Mouse (Mus musculus) c-Kit-positive CD71-positive TER-119-negative erythroid progenitor cells, embryonic 14.5 days (primary cell): ENCODE measurements around the gene Chl1.

ENCODE experiments used
- DNase-seq: peaks from one replicate; pipeline ENCODE4 v3.0.0-alpha.2; 2013; ENCODE audit warnings: low read depth

Gene Chl1

GRCm38 (mm10) chr6:103510392-103511289, at the start of gene Chl1:
TSS of gene Chl1 (plus strand) at chr6:103510586.
- no peak for DNase-seq

DNA sequence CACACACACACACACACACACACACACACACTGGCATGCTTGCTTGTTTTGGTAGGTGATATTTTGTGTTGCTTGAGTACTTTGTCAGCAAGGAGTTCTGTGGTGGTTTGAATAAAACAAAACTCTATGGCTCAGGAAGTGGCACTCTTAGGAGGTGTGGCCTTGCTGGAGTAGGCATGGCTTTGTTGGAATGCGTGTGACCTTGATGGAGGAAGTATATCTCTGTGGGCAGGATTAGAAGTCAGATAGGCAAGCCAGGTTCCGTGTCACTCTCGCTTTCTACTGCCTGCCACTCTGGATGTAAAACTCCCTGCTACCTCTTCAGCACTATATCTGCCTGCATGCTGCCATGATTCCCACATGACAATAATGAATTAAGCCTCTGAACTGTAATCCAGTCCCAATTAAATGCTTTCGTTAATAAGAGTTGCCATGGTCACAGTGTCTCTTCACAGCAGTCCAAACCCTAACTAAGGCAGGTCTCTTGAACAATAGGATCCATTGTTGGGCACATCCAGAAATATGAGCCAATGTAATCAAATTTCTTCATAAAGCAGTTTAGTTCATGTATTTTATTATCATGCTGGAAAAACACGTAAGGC, 44.8 kb upstream of the Chl1 start:
- no peak for DNase-seq

GRCm38 (mm10) chr6:103473316-103473715, 37.1 kb upstream of the Chl1 start:
- no peak for DNase-seq

DNA sequence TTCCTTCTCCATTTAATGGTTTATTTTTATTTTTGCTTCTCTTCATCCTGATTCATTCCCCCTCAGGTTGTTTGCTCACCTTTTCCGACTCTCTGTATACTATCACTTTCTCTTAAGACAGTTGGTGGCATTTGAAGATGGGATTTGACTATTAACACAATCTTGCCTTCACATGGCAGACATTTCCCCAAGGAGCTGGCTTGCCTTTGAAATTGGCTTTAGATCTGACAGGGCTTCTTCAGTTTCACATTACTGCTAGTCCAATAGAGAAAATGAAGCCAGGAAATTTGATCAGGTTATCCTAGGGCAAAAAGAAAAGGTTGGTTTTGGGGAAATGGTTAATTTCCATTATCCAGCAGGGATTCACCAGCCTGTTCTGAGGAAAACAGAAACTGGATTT, 23.2 kb upstream of the Chl1 start:
- no peak for DNase-seq

- no peak for DNase-seq
These were observed 12.0 kb upstream of the Chl1 start for GRCm38 (mm10) chr6:103498404-103498803.

DNA sequence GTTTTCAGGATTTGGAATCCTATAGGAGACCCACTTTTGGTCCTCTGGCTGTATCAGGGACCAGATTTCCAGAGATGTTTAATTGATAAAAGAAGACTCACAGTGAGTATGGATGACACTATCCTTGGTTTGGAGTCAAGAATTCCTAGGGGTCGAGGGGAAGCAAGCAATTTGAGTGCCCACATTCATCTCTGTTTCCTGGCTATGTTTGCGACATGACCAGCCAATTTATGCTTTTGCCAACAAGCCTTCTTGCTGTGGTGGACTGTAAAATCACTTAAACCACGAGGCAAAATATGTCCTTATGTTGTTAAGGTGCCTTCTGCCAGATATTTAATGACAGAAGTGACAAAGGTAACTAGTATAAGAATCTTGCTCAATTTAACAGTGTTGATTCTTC, 6.3 kb upstream of the Chl1 start:
- no peak for DNase-seq

DNA sequence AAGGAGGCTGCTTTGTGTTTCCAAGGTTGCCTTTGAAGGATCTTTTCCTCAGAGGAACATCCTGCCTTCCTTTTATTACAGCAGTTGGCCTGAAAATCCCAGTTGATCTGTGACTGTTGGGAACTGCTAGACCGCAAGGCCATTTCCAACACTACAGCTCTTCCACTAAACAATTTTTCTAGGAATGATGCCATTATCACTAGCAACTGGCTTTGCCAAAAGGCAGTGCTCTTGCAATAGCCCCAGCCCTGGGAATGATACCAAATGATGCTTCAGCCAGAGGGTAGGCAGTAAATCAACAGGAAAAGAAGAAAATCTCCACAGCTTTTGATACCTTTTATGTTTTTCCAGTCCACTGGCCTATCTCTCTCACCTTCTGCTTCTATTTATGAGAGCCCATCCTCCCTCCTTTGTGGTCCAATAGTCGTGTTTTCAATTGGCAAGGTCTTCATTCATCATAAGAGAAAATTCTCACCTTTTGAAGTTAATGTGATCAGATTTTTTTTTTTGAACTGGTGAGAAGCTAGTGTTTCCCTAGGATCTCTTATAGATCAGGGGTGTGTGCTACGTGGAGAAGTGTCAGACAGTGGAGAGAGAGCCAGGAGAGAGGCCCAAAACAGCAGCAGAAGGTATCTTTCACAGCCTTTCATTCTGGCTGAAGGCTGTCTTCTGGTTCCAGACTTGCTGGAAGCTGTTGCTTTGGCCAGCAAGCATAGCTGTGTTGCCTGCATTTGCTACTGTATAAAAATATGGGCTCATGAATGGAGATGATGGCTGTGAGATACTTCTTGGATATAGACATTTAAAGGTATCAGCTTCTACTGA, 2.4 kb upstream of the Chl1 start:
- DNase-seq, result no peak

GRCm38 (mm10) chr6:103509596-103509995, 790 bp upstream of the Chl1 start:
- no peak for DNase-seq

GRCm38 (mm10) chr6:103511290-103511971, 1.0 kb downstream of the Chl1 start:
- DNase-seq, result no peak

DNA sequence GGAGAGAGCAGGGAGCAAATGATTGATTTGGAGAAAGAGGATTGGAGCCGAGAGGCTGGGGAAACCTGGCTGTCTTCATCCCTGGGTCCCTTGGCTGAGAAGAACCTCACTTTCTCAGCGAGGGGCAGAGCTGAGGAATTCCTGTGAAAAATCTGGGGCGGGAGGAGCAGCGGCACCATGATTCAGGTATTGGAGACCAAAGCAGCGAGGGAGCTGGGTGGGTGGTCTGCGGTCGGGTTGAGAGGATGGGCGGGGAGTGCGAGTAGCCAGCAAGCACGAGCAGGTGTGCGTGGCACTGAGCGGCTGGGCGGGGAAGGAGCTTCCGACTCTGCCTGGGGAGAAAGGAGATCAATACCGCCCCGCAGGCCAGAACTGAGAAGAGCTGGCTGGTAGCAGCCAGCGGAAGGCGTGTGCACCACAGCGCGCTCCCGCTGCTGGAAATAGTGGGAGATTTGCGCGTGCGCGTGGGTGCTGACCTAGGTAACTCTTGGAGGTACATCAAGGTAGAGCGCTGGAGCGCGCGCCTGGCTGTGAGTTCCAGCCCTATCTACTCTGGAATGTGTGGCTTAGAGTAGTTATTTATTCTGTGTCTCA, 1.7 kb downstream of the Chl1 start:
- DNase-seq, result no peak

GRCm38 (mm10) chr6:103512911-103513321, 2.5 kb downstream of the Chl1 start:
- DNase-seq, result no peak

GRCm38 (mm10) chr6:103513621-103514241, 3.3 kb downstream of the Chl1 start:
- no peak for DNase-seq

DNA sequence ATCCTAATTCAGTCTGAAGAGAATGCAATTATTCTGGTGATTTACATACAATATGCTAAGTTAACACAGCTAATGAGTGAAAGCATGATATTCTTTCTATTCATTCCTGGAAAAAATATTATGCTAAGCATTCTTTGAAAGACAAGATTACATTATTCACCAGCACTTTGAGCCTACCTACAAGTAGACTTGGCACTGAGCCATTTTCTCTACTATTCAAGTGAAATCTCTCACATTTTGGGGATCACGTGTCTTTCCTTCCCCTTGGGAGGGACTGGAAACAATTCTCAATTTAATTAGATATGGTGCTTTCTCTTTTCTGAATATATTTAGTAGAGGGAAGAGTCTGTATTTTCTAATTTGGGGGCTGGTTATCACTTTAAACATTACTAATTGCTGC, 4.0 kb downstream of the Chl1 start:
- no peak for DNase-seq

DNA sequence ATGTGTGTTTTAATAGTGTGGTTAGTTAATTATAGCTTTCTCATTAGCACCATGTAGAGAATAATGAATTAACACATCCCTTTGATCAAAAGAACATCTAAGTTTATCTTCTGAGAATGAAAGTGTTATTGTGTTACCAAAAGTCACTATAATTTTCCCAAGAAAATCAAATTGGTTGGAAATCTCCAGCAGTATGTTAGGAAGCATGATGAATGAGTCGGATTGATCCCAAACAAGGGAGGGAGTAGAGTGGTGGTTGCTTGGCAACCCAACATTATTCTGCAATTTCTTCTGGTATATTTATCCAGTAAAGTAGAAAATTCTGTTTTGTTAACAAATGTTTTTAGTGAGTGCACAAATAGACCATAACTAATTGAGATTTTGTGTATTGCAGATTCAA, 4.4 kb downstream of the Chl1 start:
- no peak for DNase-seq

DNA sequence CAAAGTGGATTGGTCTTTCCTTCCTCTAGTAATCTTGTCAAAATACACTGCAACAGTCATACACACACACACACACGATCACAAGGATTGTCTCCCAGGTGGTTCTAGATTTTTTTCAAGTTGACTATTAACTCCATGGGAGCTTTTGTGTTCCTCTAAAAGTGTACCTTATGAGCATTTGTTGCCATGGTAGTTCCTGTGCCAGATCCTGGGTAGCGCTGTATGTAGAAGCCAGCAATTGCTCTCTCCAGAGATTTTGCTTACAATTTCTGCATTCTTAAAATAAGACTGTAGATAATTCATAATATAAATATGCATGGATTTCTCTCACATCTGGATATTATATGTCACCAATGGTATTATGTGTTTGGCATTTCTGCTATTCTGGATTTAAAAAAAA, 9.2 kb downstream of the Chl1 start:
- no peak for DNase-seq

- no peak for DNase-seq
These were observed 15.1 kb downstream of the Chl1 start for GRCm38 (mm10) chr6:103525326-103526024.

DNA sequence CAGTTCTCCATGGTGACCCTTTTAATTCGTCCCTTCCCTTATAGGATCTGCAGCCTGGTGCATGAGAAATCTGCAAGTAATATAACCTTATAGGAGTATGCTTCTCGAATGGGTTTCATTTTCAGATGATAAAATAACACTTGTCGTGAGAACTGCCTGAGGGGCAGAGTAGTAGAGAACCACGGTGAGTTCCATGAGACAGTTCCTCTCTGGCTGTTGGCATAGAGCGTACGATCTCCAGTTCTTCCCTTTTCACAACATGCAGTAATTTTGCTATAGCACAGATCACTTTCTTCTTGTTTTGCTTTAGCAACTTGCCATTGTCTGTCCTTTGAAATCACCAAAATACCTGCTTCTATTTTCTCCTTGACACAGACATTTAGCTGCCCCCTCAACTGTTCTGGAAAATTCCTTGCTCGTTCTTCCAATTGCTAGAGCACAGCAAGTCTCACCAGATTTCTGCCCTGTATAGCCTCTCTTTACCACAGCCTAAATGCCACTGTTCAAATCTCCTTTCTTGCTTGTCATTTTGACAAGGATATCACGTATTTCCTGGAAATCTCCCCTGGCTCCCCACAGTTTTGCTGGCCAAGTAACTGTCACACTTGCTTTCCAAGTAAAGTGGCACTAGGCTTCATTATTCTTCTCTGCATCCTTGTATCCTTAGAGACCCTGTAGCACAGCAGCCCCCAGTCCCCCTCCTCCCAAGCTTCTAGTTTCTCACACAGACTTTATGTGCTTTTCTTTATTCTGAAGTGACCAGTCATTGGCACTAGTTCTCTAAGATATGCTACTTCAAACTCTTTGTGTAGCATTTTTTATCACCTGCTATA, 16.8 kb downstream of the Chl1 start:
- no peak for DNase-seq

DNA sequence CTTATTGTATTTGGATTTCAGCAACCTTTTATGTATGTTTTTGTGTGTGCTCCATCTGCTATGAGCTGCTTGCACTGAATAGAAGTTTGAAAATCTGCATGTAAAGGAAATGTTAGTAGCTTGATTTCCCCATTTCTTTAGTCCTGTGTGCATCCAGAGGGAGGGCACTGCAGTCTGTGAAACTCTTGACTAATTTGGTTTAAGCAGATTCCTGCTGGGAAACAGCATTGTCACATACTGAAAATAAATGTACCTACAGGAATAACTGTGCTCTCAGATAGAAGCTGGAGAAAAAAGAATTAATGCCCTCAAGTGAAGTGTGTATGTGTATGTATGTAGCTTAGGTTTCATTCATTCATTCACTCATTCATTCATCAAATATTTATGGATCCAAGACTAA, 22.7 kb downstream of the Chl1 start:
- no peak for DNase-seq

- no peak for DNase-seq
These were observed 23.6 kb downstream of the Chl1 start for GRCm38 (mm10) chr6:103534027-103534426.

GRCm38 (mm10) chr6:103542576-103542975, 32.2 kb downstream of the Chl1 start:
- DNase-seq, result no peak
